Mouse (Mus musculus): ENCODE results near the gene Egfl8.

Gene Egfl8

GRCm38 (mm10) chr17:34601796-34602195 lies 14.0 kb downstream of the Egfl8 start:
- TF ChIP-seq GATA4 (IDR thresholded peaks at IDR 0.05; ENCODE audit: insufficient replicate concordance, low read length): no peak

- no peak for TF ChIP-seq GATA4 (IDR thresholded peaks at IDR 0.05; ENCODE audit: insufficient replicate concordance, low read length)
These were observed 15.9 kb downstream of the Egfl8 start for GRCm38 (mm10) chr17:34599891-34600290.

- TF ChIP-seq GATA4 (IDR thresholded peaks at IDR 0.05; ENCODE audit: insufficient replicate concordance, low read length): no peak
These were observed 18.1 kb downstream of the Egfl8 start, which contains the start of gene Ager for GRCm38 (mm10) chr17:34597566-34598095. TSS of gene Ager (plus strand) at chr17:34597862.

- no peak for TF ChIP-seq GATA4 (IDR thresholded peaks at IDR 0.05; ENCODE audit: insufficient replicate concordance, low read length)
These were observed 19.7 kb downstream of the Egfl8 start for GRCm38 (mm10) chr17:34596098-34596497.

GRCm38 (mm10) chr17:34593752-34594525 lies 21.8 kb downstream of the Egfl8 start:
- no peak for TF ChIP-seq GATA4 (IDR thresholded peaks at IDR 0.05; ENCODE audit: insufficient replicate concordance, low read length)

- no peak for TF ChIP-seq GATA4 (IDR thresholded peaks at IDR 0.05; ENCODE audit: insufficient replicate concordance, low read length)
These were observed 22.9 kb downstream of the Egfl8 start for GRCm38 (mm10) chr17:34592581-34593549.

GRCm38 (mm10) chr17:34591994-34592375 lies 23.8 kb downstream of the Egfl8 start:
- TF ChIP-seq GATA4 (IDR thresholded peaks at IDR 0.05; ENCODE audit: insufficient replicate concordance, low read length): no peak

- no peak for TF ChIP-seq GATA4 (IDR thresholded peaks at IDR 0.05; ENCODE audit: insufficient replicate concordance, low read length)
These were observed 24.5 kb downstream of the Egfl8 start, which contains the start of gene Pbx2 for GRCm38 (mm10) chr17:34591029-34591993. TSS of gene Pbx2 (plus strand) at chr17:34591266.

GRCm38 (mm10) chr17:34590154-34590987 lies 25.4 kb downstream of the Egfl8 start:
- no peak for TF ChIP-seq GATA4 (IDR thresholded peaks at IDR 0.05; ENCODE audit: insufficient replicate concordance, low read length)

GRCm38 (mm10) chr17:34589681-34590101 lies 26.1 kb downstream of the Egfl8 start, which contains the start of gene Gpsm3:
TSS of gene Gpsm3 (plus strand) at chr17:34589806.
- no peak for TF ChIP-seq GATA4 (IDR thresholded peaks at IDR 0.05; ENCODE audit: insufficient replicate concordance, low read length)

GRCm38 (mm10) chr17:34589206-34589605 lies 26.6 kb downstream of the Egfl8 start:
- TF ChIP-seq GATA4 (IDR thresholded peaks at IDR 0.05; ENCODE audit: insufficient replicate concordance, low read length): no peak

- no peak for TF ChIP-seq GATA4 (IDR thresholded peaks at IDR 0.05; ENCODE audit: insufficient replicate concordance, low read length)
These were observed 27.0 kb downstream of the Egfl8 start for GRCm38 (mm10) chr17:34588767-34589166.

- no peak; the same call in 1 of the 2 replicates for TF ChIP-seq GATA4 (IDR thresholded peaks at IDR 0.05; ENCODE audit: insufficient replicate concordance, low read length)
These were observed 28.0 kb downstream of the Egfl8 start for GRCm38 (mm10) chr17:34587814-34588213.

All from liver, adult (tissue).